Mouse (Mus musculus): ENCODE data around the gene Mia2. TPM values are rescaled to one million over a fixed set of nuclear protein-coding genes. Genes with fewer than 3 reads are reported as not detected.
"Not testable (repeated sequence)": the region's sequence is repeated elsewhere in the genome, so short reads cannot be mapped to it uniquely, and the experiment has no call there.

The Mia2 gene
- polyA plus RNA-seq (2012; rRNA removed), result 55.1 and 61.7 TPM in 2 replicates

GRCm38 (mm10) chr12:59095104-59096025 is at the start of gene Mia2:
Gene Mia2, plus strand, starts transcription at chr12:59095799.
- DNase-seq (ENCODE audit: extremely low spot score in 1 of 2, low spot score in 1 of 2), result no peak

DNA sequence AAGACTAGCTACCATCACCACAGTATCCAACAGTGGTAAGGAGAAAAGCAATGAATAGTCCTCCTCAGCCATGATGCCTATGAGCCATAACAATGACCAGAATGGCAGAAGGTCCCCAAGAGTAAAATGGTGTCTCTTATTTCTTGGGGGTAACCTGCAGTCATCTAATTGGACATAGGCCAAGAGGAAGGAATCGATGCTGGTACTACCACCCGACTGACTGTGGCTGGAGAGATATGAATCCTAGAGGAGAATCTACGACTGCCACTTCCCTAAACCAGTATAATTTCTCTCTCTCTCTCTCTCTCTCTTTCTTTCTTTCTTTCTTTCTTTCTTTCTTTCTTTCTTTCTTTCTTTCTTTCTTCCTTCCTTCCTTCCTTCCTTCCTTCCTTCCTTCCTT is 43.1 kb upstream of the Mia2 start:
- no peak for DNase-seq (ENCODE audit: extremely low spot score in 1 of 2, low spot score in 1 of 2)

GRCm38 (mm10) chr12:59053166-59053565 is 42.4 kb upstream of the Mia2 start:
- no peak for DNase-seq (ENCODE audit: extremely low spot score in 1 of 2, low spot score in 1 of 2)

- no peak for DNase-seq (ENCODE audit: extremely low spot score in 1 of 2, low spot score in 1 of 2)
Observed at GRCm38 (mm10) chr12:59053976-59054375, 41.6 kb upstream of the Mia2 start.

DNA sequence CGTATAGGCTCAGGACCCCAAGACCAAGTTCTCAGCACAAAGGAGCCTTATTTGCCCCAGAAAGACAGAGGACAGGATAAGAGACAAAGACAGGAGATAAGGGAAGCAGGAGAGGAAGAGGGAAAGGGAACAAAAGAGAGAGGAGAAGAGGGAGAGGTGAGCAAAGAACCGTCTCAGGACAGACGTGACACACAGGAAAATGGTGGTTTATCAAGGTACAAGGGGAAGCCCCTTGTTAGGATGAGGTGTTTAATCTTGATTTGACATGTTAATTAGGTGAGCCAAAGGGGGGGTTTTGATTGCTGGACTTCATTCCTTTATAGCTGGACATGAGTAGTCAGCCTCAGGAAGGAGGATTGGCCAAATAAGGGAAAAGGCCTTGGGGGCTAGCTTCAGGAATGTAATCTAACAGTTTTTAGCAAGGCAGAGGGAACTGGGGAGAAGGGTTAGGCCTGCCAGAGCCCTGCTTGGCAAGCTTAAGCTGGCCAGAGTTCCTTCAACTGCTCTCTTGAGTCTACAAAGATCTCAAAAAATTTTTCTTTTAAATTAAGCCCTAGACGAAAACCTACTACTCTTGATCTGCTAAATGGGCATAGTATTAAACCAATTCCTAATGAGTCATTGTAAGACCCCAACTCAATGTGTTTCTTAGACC is 40.3 kb upstream of the Mia2 start:
- no peak for DNase-seq (ENCODE audit: extremely low spot score in 1 of 2, low spot score in 1 of 2)

GRCm38 (mm10) chr12:59056222-59056621 is 39.4 kb upstream of the Mia2 start:
- DNase-seq (ENCODE audit: extremely low spot score in 1 of 2, low spot score in 1 of 2), result no peak

- not testable (repeated sequence) for DNase-seq (ENCODE audit: extremely low spot score in 1 of 2, low spot score in 1 of 2)
Observed at GRCm38 (mm10) chr12:59058242-59058641, 37.4 kb upstream of the Mia2 start.

DNA sequence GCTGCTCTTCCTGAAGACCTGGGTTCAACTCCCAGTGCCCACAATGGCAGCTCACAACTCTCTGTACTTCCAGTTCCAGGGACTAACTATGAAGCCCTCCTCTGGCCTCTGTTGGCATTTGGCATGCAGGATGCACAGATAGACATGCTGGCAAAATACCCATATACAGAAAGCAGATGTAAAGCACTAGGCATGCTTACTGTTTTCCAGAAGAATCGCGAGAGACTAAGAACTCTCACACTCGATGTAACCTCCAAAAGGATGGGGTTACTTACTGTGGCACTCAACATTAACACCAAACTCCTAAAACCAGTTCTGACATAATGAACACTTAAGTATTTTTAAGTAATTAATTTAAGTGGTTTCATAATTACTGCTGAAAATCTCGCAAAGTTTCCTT is 35.3 kb upstream of the Mia2 start:
- DNase-seq (ENCODE audit: extremely low spot score in 1 of 2, low spot score in 1 of 2), result no peak

- DNase-seq (ENCODE audit: extremely low spot score in 1 of 2, low spot score in 1 of 2), result peak; percentile 60 to 79
Observed at GRCm38 (mm10) chr12:59060993-59061595, 34.5 kb upstream of the Mia2 start, which contains the start of gene Trappc6b. Gene Trappc6b, minus strand, starts transcription at chr12:59061472.

GRCm38 (mm10) chr12:59064837-59065236 is 30.8 kb upstream of the Mia2 start:
- no peak for DNase-seq (ENCODE audit: extremely low spot score in 1 of 2, low spot score in 1 of 2)

DNA sequence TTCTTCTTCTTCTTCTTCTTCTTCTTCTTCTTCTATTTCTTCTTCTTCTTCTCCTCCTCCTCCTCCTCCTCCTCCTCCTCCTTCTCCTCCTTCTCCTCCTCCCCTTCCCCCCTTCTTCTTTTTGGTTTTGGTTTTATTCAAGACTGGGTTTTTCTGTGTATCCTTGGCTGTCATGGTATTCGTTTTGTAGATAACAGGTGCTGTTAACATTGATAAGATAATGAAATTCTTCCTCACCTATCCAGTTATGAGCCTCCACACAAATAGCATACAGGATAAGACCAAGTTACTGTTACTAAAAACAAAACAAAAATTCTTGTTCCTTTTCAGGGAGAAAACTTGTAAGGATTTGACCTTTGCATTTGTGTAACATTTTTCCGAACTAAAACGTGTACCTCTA is 29.8 kb upstream of the Mia2 start:
- DNase-seq (ENCODE audit: extremely low spot score in 1 of 2, low spot score in 1 of 2), result no peak

- peak; percentile 97 to 98 for DNase-seq (ENCODE audit: extremely low spot score in 1 of 2, low spot score in 1 of 2)
Observed at GRCm38 (mm10) chr12:59066448-59067077, 29.0 kb upstream of the Mia2 start, which contains the start of gene Pnn. Gene Pnn, plus strand, starts transcription at chr12:59066884.

DNA sequence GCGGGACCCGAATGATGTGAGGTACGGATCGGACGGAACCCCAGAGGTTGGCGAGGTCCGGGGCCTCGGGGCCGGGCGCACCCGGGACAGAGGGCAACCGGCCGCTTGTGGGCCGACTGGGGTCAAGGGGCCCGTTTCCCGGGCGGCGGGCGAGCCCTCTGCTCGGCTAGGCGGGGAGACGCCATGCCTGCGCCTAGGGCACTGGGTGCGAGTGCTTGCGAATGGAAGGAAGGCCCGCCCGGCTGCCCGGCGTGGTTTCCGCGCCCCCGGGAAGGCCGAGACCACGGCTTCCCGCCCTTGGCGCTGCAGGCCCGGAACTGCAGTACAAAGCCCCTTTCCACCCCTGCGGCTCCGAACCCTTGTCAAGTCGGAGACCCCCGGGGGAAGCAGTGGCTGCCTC is 28.5 kb upstream of the Mia2 start:
- no peak for DNase-seq (ENCODE audit: extremely low spot score in 1 of 2, low spot score in 1 of 2)

DNA sequence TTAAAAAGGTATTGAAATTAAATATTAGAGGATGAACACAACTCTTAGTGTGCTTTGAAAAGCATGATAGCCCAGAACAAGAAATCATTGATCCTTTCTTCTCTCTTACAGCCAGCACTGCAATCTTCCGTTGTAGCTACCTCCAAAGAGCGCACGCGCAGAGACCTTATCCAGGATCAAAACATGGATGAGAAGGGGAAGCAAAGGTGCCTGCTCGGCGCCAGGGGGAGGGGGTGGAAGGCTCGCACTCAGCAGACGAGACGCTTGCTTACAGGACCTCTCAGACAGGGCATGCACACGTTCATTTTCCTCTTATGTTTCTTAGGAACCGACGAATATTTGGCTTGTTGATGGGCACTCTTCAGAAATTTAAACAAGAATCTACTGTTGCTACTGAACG is 26.8 kb upstream of the Mia2 start:
- DNase-seq (ENCODE audit: extremely low spot score in 1 of 2, low spot score in 1 of 2), result no peak

GRCm38 (mm10) chr12:59072286-59072685 is 23.3 kb upstream of the Mia2 start:
- peak in 1 of 2 experiments; percentile 32 for DNase-seq (ENCODE audit: extremely low spot score in 1 of 2, low spot score in 1 of 2)

- DNase-seq (ENCODE audit: extremely low spot score in 1 of 2, low spot score in 1 of 2), result peak; percentile 31 to 34
Observed at GRCm38 (mm10) chr12:59074052-59074451, 21.5 kb upstream of the Mia2 start.

GRCm38 (mm10) chr12:59076996-59077395 is 18.6 kb upstream of the Mia2 start:
- no peak for DNase-seq (ENCODE audit: extremely low spot score in 1 of 2, low spot score in 1 of 2)

DNA sequence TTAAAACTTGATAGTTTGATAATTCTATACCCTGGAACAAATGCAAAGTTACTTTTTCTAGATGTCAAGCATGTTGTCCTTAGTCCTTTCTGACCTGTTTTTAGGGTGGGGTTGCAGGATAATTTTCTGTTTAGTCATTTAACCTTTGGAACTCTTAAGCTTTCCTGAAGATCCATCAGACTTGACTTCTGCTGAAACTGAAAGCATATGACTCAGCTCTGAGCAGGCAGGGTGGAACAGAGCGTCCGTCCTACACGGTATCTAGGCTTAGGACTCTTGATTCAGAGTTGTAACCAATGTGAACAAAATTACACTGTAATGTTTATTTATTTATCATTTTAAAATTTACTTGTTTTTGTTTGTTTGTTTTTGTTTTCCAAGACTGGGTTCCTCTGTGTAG is 17.7 kb upstream of the Mia2 start:
- no peak for DNase-seq (ENCODE audit: extremely low spot score in 1 of 2, low spot score in 1 of 2)

GRCm38 (mm10) chr12:59080461-59080860 is 15.1 kb upstream of the Mia2 start:
- DNase-seq (ENCODE audit: extremely low spot score in 1 of 2, low spot score in 1 of 2), result no peak

- DNase-seq (ENCODE audit: extremely low spot score in 1 of 2, low spot score in 1 of 2), result no peak
Observed at GRCm38 (mm10) chr12:59084446-59084845, 11.2 kb upstream of the Mia2 start.

DNA sequence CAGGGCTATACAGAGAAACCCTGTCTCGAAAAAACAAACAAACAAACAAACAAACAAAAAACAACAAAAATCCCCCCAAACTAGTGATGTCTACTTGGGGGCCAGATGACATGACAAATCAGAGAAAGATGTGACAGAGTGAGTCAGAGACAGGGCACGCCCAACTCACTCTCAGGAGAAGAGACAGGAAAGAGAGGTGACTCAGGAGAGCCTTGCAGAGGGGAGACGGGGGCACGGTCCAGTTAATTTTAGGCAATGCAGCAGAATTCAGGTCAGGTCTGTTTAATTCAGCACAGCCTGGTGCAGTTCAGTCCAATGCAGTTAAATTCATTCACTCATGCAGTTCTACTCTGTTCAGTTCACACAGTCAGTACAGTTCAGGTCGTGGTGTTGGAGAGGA is 9.4 kb upstream of the Mia2 start:
- DNase-seq (ENCODE audit: extremely low spot score in 1 of 2, low spot score in 1 of 2), result no peak

All from frontal cortex, adult 2 months (tissue).